Mouse (Mus musculus) kidney, adult 8-10 months (tissue): Measurements from ENCODE around the gene Galnt9.
A peak's percentile ranks its signal among the peaks of the same experiment; 100 is the strongest.

Source experiments
- DNase-seq, 2 experiments: peaks; one replicate each; pipeline ENCODE4 v3.0.0; 2022

The Galnt9 gene

GRCm38 (mm10) chr5:110638306-110639074 lies 94.3 kb downstream of the Galnt9 start:
- no peak for DNase-seq

GRCm38 (mm10) chr5:110639459-110639858 lies 95.3 kb downstream of the Galnt9 start:
- peak; percentile 47 to 77 for DNase-seq

GRCm38 (mm10) chr5:110646377-110646776 lies 102.2 kb downstream of the Galnt9 start:
- no peak for DNase-seq

GRCm38 (mm10) chr5:110652719-110653648 lies 108.8 kb downstream of the Galnt9 start, which contains the start of the genes Noc4l and Ddx51:
TSS of gene Noc4l (minus strand) at chr5:110653417.
TSS of gene Ddx51 (plus strand) at chr5:110653451.
- peak; percentile 88 to 93 for DNase-seq

- DNase-seq = no peak
Observed at GRCm38 (mm10) chr5:110653686-110654085, 109.5 kb downstream of the Galnt9 start.

GRCm38 (mm10) chr5:110659682-110660081 lies 115.5 kb downstream of the Galnt9 start:
- no peak for DNase-seq

- no peak for DNase-seq
Observed at GRCm38 (mm10) chr5:110664041-110664440, 119.9 kb downstream of the Galnt9 start.

- no peak for DNase-seq
Observed at GRCm38 (mm10) chr5:110664750-110665269, 120.7 kb downstream of the Galnt9 start.

GRCm38 (mm10) chr5:110665486-110666121 lies 121.4 kb downstream of the Galnt9 start:
- DNase-seq = no peak
